Mouse (Mus musculus) hindbrain, embryonic 11.5 days (tissue): Measurements from ENCODE around the gene Nectin3. TPM values are rescaled to one million over a fixed set of nuclear protein-coding genes. Genes with fewer than 3 reads are reported as not detected.
"Not testable (repeated sequence)": the region's sequence is repeated elsewhere in the genome, so short reads cannot be mapped to it uniquely, and the experiment has no call there.

Experiments
- ATAC-seq: fragments of 200-750 bp; cut with Nextera tagmentation; 2 replicates; pipeline ENCODE4 v1.8.0; 2017; ENCODE audit warnings: mild to moderate bottlenecking, moderate TSS enrichment, moderate library complexity; ENCODE audit not compliant: low FRiP score
- DNase-seq: peaks from one replicate; pipeline ENCODE4 v3.0.0-alpha.2; 2015; ENCODE audit warnings: low spot score
- H3K27ac ChIP-seq: fragments of 300-500 bp; sonication (generic); 2 replicates; pipeline ENCODE4 v1.5.1; 2014; ENCODE audit warnings: mild to moderate bottlenecking, low read depth, low read length
- H3K27me3 ChIP-seq: fragments of 300-500 bp; sonication (generic); 2 replicates; pipeline ENCODE4 v1.6.1; 2014; ENCODE audit warnings: mild to moderate bottlenecking, low read length, moderate library complexity, mixed read lengths; ENCODE audit not compliant: control insufficient read depth, insufficient read depth
- H3K36me3 ChIP-seq: fragments of 300-500 bp; sonication (generic); 2 replicates; pipeline ENCODE4 v1.6.1; 2014; ENCODE audit warnings: mild to moderate bottlenecking, low read length, moderate library complexity, mixed read lengths; ENCODE audit not compliant: control insufficient read depth, insufficient read depth
- H3K4me1 ChIP-seq: fragments of 300-500 bp; sonication (generic); replicated peaks from 2 replicates; pipeline ENCODE4 v1.6.1; 2014; ENCODE audit warnings: low read length, mixed read lengths; ENCODE audit not compliant: control insufficient read depth, insufficient read depth
- H3K4me2 ChIP-seq: fragments of 300-500 bp; sonication (generic); replicated peaks from 2 replicates; pipeline ENCODE4 v1.6.1; 2014; ENCODE audit warnings: mild to moderate bottlenecking, low read depth, low read length
- H3K4me3 ChIP-seq: fragments of 300-500 bp; sonication (generic); 2 replicates; pipeline ENCODE4 v1.5.1; 2014; ENCODE audit warnings: low read depth, low read length
- H3K9ac ChIP-seq: fragments of 300-500 bp; sonication (generic); 2 replicates; pipeline ENCODE4 v1.6.1; 2014; ENCODE audit warnings: low read depth, low read length
- H3K9me3 ChIP-seq: fragments of 300-500 bp; sonication (generic); 2 replicates; pipeline ENCODE4 v1.6.1; 2016; ENCODE audit warnings: low read length; ENCODE audit not compliant: control insufficient read depth
- WGBS: fragments of 180-500 bp; shearing (Covaris S2); extraction: QIAGEN DNeasy Blood & Tissue Kit; methylation state at CpG from one replicate; pipeline ENCODE4 v1.1.7; 2014; 5-methylcytosine and 5-hydroxymethylcytosine counted together
- polyA plus RNA-seq: library from polyadenylated mRNA; unstranded; fragments of >200 nt; fragmentation: Nextera tagmentation; extraction: Ambion mirVana; gene quantifications from 2 replicates; pipeline ENCODE4 v1.2.1, GENCODE M21; 2014

Gene Nectin3
- polyA plus RNA-seq, 1 experiment from 2014 or later, result 50.0 TPM

GRCm38 (mm10) chr16:46397945-46398344 is 100.4 kb downstream of the Nectin3 start:
- H3K9ac ChIP-seq, result no peak overlapping the region
- 88% methylated on average over 4 of the region's 4 CpGs for whole genome bisulfite sequencing

GRCm38 (mm10) chr16:46389415-46390033 is 108.8 kb downstream of the Nectin3 start:
- H3K4me3 ChIP-seq, result no peak overlapping the region
- DNase-seq, result no peak
- no peak overlapping the region for H3K4me2 ChIP-seq
- no peak overlapping the region for H3K27ac ChIP-seq
- H3K4me1 ChIP-seq, result no peaks in the 10 kb centered on the region; the same call in 1 of the 2 replicates
- 60% methylated on average over 6 of the region's 6 CpGs for WGBS
- ATAC-seq, result peak; percentile 50
- no peak overlapping the region for H3K9ac ChIP-seq
- no peaks in the 10 kb centered on the region for H3K27me3 ChIP-seq
- H3K36me3 ChIP-seq, result no peaks in the 10 kb centered on the region
- H3K9me3 ChIP-seq, result no peaks in the 10 kb centered on the region

More at GRCm38 (mm10) chr16:46397945-46398344, 100.4 kb downstream of the Nectin3 start:
- ATAC-seq, result no peak
- Histone ChIP-seq H3K4me3 (no peak overlapping the region), H3K27me3 (no peaks in the 10 kb centered on the region), H3K27ac (no peak overlapping the region), H3K9me3 (no peaks in the 10 kb centered on the region), H3K4me1 (no peaks in the 10 kb centered on the region), H3K36me3 (no peaks in the 10 kb centered on the region; the same call in 1 of the 2 replicates), H3K4me2 (no peak overlapping the region)
- no peak for DNase-seq

- no peaks in the 10 kb centered on the region for H3K27me3 ChIP-seq
- peak; percentile 22 for DNase-seq
- H3K4me3 ChIP-seq, result no peak overlapping the region
- no peaks in the 10 kb centered on the region for H3K36me3 ChIP-seq
- 40% methylated on average over 11 of the region's 11 CpGs for WGBS
- no peaks in the 10 kb centered on the region for H3K9me3 ChIP-seq
- ATAC-seq, result peak; percentile 43; the same call in 1 of the 2 replicates
- no peak overlapping the region for H3K9ac ChIP-seq
- H3K4me2 ChIP-seq, result no peak overlapping the region
- no peaks in the 10 kb centered on the region; the same call in 1 of the 2 replicates for H3K4me1 ChIP-seq
- no peak overlapping the region for H3K27ac ChIP-seq
Measured at GRCm38 (mm10) chr16:46388527-46389414, 109.6 kb downstream of the Nectin3 start.

DNA sequence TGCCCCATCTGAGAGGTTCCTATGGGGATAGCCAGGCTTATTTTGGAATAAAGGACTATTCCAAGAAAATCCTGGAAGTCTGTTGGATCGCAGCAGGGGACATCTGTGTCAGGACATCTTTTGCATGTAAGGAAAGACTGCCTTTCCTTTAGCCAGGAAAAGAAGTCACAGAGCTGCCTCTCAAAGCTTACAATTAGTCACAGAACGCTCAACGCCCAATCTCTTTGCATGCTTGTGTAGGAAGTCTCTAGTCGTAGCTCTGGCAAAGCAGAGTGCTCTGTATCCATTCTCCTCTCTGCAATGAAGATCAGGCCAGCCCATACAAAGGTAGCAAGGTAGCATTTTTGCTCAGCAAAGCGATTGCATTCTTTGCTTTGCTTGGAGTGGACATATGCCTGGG is 114.0 kb downstream of the Nectin3 start:
- H3K4me3 ChIP-seq, result no peak overlapping the region
- no peaks in the 10 kb centered on the region for H3K9me3 ChIP-seq
- H3K36me3 ChIP-seq, result no peaks in the 10 kb centered on the region
- no peaks in the 10 kb centered on the region for H3K27me3 ChIP-seq
- DNase-seq (no peak), ATAC-seq (no peak)
- no peak overlapping the region for H3K4me2 ChIP-seq
- no peak overlapping the region for H3K9ac ChIP-seq
- no peak overlapping the region for H3K27ac ChIP-seq
- 85% methylated on average over 5 of the region's 5 CpGs for WGBS
- H3K4me1 ChIP-seq, result no peaks in the 10 kb centered on the region

DNA sequence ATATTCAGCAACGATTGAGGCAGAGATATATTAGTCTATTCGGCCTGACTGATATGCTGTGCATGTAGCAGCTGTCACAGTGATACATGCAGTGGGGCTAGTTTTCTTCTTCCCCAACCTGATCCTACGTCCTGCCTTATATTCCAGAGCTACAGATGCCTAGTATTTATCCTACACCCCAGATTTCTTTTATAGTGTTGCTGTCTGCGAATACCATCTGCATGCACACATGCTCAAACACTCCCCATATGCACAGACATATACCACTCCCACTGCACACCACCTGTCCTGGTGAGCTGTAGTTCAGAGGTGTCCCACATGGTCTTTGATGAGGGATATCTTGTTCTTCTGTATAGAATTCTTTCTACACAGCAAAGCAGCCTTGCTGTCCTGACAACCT is 115.0 kb downstream of the Nectin3 start:
- H3K9me3 ChIP-seq, result no peaks in the 10 kb centered on the region
- WGBS, result 90% methylated on average over 4 of the region's 4 CpGs

DNA sequence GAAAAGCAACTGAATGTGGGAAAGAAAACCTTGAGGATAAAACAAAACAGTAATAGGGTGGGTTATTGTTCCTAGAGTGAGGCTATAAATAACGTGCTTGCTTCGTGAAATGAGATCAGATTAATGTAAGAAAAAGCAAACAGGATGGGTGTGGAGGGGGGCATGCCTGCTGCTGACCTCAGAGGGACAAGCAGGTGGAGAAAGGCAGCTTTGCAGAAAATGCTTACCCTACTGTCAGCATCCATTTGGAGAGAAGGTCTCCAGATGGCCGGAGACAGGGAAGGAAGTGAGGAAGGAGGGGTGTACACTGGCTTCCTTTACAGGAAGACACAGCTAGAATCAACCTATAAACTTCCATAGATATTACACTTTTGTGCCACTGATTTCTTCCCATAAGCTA is 121.8 kb downstream of the Nectin3 start:
- no peak overlapping the region for H3K4me2 ChIP-seq

More for the DNA sequence above, 115.0 kb downstream of the Nectin3 start:
- H3K27me3 ChIP-seq, result no peaks in the 10 kb centered on the region
- H3K4me1 ChIP-seq, result no peaks in the 10 kb centered on the region
- H3K4me2 ChIP-seq, result no peak overlapping the region
- H3K9ac ChIP-seq, result no peak overlapping the region
- no peaks in the 10 kb centered on the region for H3K36me3 ChIP-seq
- H3K4me3 ChIP-seq, result no peak overlapping the region
- ATAC-seq (no peak), DNase-seq (no peak)
- no peak overlapping the region for H3K27ac ChIP-seq

GRCm38 (mm10) chr16:46362022-46362421 is 136.3 kb downstream of the Nectin3 start:
- DNase-seq (no peak), ATAC-seq (no peak)
- no peak overlapping the region for H3K4me3 ChIP-seq
- no peaks in the 10 kb centered on the region for H3K4me1 ChIP-seq
- WGBS, result 64% methylated on average over 6 of the region's 6 CpGs
- H3K27ac ChIP-seq, result no peak overlapping the region
- H3K36me3 ChIP-seq, result no peaks in the 10 kb centered on the region
- no peak overlapping the region for H3K4me2 ChIP-seq
- no peak overlapping the region for H3K9ac ChIP-seq
- H3K27me3 ChIP-seq, result no peaks in the 10 kb centered on the region
- no peaks in the 10 kb centered on the region for H3K9me3 ChIP-seq

More for the DNA sequence above, 121.8 kb downstream of the Nectin3 start:
- Histone ChIP-seq H3K9ac (no peak overlapping the region), H3K36me3 (no peaks in the 10 kb centered on the region), H3K4me3 (no peak overlapping the region), H3K27ac (no peak overlapping the region), H3K9me3 (no peaks in the 10 kb centered on the region), H3K4me1 (no peaks in the 10 kb centered on the region), H3K27me3 (no peaks in the 10 kb centered on the region)
- ATAC-seq (no peak), DNase-seq (no peak)
- WGBS, result 77% methylated on average over 3 of the region's 3 CpGs

- not testable (repeated sequence) for H3K9me3 ChIP-seq, H3K27ac ChIP-seq, H3K36me3 ChIP-seq, H3K4me2 ChIP-seq, H3K4me1 ChIP-seq, H3K27me3 ChIP-seq, H3K9ac ChIP-seq, DNase-seq, H3K4me3 ChIP-seq, ATAC-seq
- 88% methylated on average over 2 of the region's 2 CpGs for WGBS
Measured at GRCm38 (mm10) chr16:46357658-46358057, 140.7 kb downstream of the Nectin3 start.
